Mouse (Mus musculus) frontal cortex, adult 2 months (tissue): ENCODE measurements at regions not wholly inside any gene's neighbourhood (a gene's known extent, or its start where the extent isn't known, plus 50 kb on each side); places are given as distances from the start of the nearest gene placed in this dataset.

Source experiments
- DNase-seq, 2 experiments: peaks; one replicate each; pipeline ENCODE4 v3.0.0; 2022; ENCODE audit warnings: low spot score in 1 of 2; ENCODE audit errors: extremely low spot score in 1 of 2

GRCm38 (mm10) chr15:27380436-27380945 lies 86.0 kb upstream of the Ank start:
- DNase-seq = no peak

GRCm38 (mm10) chr15:27381565-27381964 lies 84.9 kb upstream of the Ank start:
- DNase-seq = no peak

- no peak for DNase-seq
Observed at GRCm38 (mm10) chr15:27390567-27390966, 75.9 kb upstream of the Ank start.

GRCm38 (mm10) chr15:27405721-27406161 lies 60.7 kb upstream of the Ank start:
- peak; percentile 55 to 72 for DNase-seq

GRCm38 (mm10) chr15:27409856-27410255 lies 56.6 kb upstream of the Ank start:
- DNase-seq = no peak

GRCm38 (mm10) chr15:27412304-27412703 lies 54.2 kb upstream of the Ank start:
- no peak for DNase-seq

- no peak for DNase-seq
Observed at GRCm38 (mm10) chr15:27412761-27413160, 53.7 kb upstream of the Ank start.

GRCm38 (mm10) chr15:27413486-27413885 lies 53.0 kb upstream of the Ank start:
- peak in 1 of 2 experiments; percentile 27 for DNase-seq

GRCm38 (mm10) chr15:27414819-27415218 lies 51.7 kb upstream of the Ank start:
- no peak for DNase-seq
